In genomic region chr1:55217191-55217590, GRCm38 (mm10) we compare ENCODE assay signal across 12 mouse cellular contexts. TPM values are rescaled to one million over a fixed set of nuclear protein-coding genes. Genes with fewer than 3 reads are reported as not detected.
DNase-seq lines count a peak whose midpoint lies in the region; ATAC-seq lines count a peak whose summit lies in the region.
"Had no signal": no experiment of that assay in that cellular context is flagged by ENCODE, and none has a peak within 500 bp of the region (broad histone marks: within the 10 kb centered on the region; RNA-seq: fewer than 3 reads in every experiment).

No protein-coding gene starts in this region.

- peak; percentile 58 for ATAC-seq in intestine, embryonic 16.5 days

- peaks cover 4% of the 10 kb centered on the region; the same call in 1 of the 2 replicates for H3K4me1 ChIP-seq in intestine, embryonic 16.5 days (ENCODE audit: control insufficient read depth, insufficient read depth, low read length)

- H3K36me3 ChIP-seq in intestine, embryonic 16.5 days (ENCODE audit: control insufficient read depth, insufficient read depth, low read length) = no peaks in the 10 kb centered on the region

- no peak overlapping the region for H3K9ac ChIP-seq in intestine, embryonic 16.5 days (ENCODE audit: low read depth, low read length)
- H3K9ac ChIP-seq: limb, embryonic 15.5 days had no signal

- peak; percentile 69 for DNase-seq in adrenal gland, adult 2 months
- no peak for DNase-seq in adrenal gland, adult 18-20 months (ENCODE audit: low spot score in 2 of 2)
- peak; percentile 54 for DNase-seq in heart, postnatal 4 days
- DNase-seq in heart, adult 9 months (ENCODE audit: low spot score in 2 of 2) = no peak
- peak; percentile 69 for DNase-seq in lung, postnatal 36 days
- no peak for DNase-seq in right cerebral cortex, adult 2 months (ENCODE audit: low spot score in 2 of 2)
- DNase-seq in cerebellum, adult 18-20 months = no peak
- DNase-seq: layer of hippocampus, adult 9-11 months; thymus, adult 18-20 months had no signal

- H3K27ac ChIP-seq in intestine, embryonic 16.5 days (ENCODE audit: low read length) = no peak overlapping the region
- H3K27ac ChIP-seq: limb, embryonic 15.5 days had no signal

- no peak overlapping the region for H3K4me2 ChIP-seq in intestine, embryonic 16.5 days (ENCODE audit: low read depth, low read length)
- H3K4me2 ChIP-seq: limb, embryonic 15.5 days had no signal

- no peak overlapping the region for H3K4me3 ChIP-seq in intestine, embryonic 16.5 days (ENCODE audit: low read length)
- H3K4me3 ChIP-seq: erythroblast, embryonic 14.5 days; limb, embryonic 15.5 days had no signal

- 22% methylated on average over 2 of the region's 2 CpGs for WGBS in intestine, embryonic 16.5 days

- H3K27me3 ChIP-seq in intestine, embryonic 16.5 days (replicated peaks; ENCODE audit: control insufficient read depth, insufficient read depth, low read length) = no peaks in the 10 kb centered on the region
- H3K27me3 ChIP-seq: limb, embryonic 15.5 days had no signal

- no peaks in the 10 kb centered on the region for H3K9me3 ChIP-seq in intestine, embryonic 16.5 days (ENCODE audit: control insufficient read depth, low read length)
- H3K9me3 ChIP-seq: limb, embryonic 15.5 days had no signal

RNA-seq across cellular contexts. Expression of gene Rftn2, which starts 9.4 kb away (rescaled TPM):
- 10 to 100 TPM; 13.5 to 27.1 TPM for total RNA-seq in adrenal gland, adult 2 months (2021)
- 2.0 and 2.1 TPM in 2 replicates for polyA plus RNA-seq in adrenal gland, adult 2 months (2012; rRNA removed)
- 10 to 100 TPM; 15.3 to 18.5 TPM for total RNA-seq in adrenal gland, adult 18-20 months (2021)
- 10 to 100 TPM; 13.7 to 15.0 TPM for total RNA-seq in heart, postnatal 4 days (2021)
- polyA plus RNA-seq in intestine, embryonic 16.5 days (2015; fragmentation: Nextera tagmentation; extraction: Ambion mirVana) = 7.0 and 7.1 TPM in 2 replicates
- polyA plus RNA-seq: erythroblast, embryonic 14.5 days had no signal

RNA-seq across cellular contexts. Expression of gene Mars2, which starts 19.8 kb away (rescaled TPM):
- total RNA-seq in adrenal gland, adult 2 months (2021) = 1 to 10 TPM; 5.4 to 6.6 TPM
- 4.2 and 4.5 TPM in 2 replicates for polyA plus RNA-seq in adrenal gland, adult 2 months (2012; rRNA removed)
- 1 to 10 TPM; 6.2 to 7.3 TPM for total RNA-seq in adrenal gland, adult 18-20 months (2021)
- total RNA-seq in heart, postnatal 4 days (2021) = 1 to 10 TPM; 5.1 to 5.5 TPM
- 5.2 and 5.4 TPM in 2 replicates for polyA plus RNA-seq in intestine, embryonic 16.5 days (2015; fragmentation: Nextera tagmentation; extraction: Ambion mirVana)

Comparison
In these comparisons a context has a peak if more than half of its experiments do, and no peak if none do; other contexts are left out.
1. DNase-seq: peak in adrenal gland, adult 2 months (single experiment), heart, postnatal 4 days (single experiment) and lung, postnatal 36 days (single experiment); none in adrenal gland, adult 18-20 months (0 of 2), heart, adult 9 months (0 of 2), right cerebral cortex, adult 2 months (0 of 2) and cerebellum, adult 18-20 months (0 of 2).